Mouse (Mus musculus) bone marrow macrophage, adult 2 months (primary cell): ENCODE data around the gene Mrpl12.

ENCODE experiments used
- CTCF ChIP-seq: IDR thresholded peaks from 2 replicates; pipeline ENCODE4 v1.5.1; 2012; ENCODE audit warnings: low read depth, mild to moderate bottlenecking, low read length, moderate library complexity
- POLR2A ChIP-seq: IDR thresholded peaks from 2 replicates; pipeline ENCODE4 v1.6.1; 2012; ENCODE audit warnings: mild to moderate bottlenecking, low read depth, low read length, borderline replicate concordance

- TF ChIP-seq POLR2A (no peak), CTCF (no peak)
Observed at GRCm38 (mm10) chr11:120457772-120458751, 26.4 kb upstream of the Mrpl12 start, which contains the start of the genes Oxld1 and Ccdc137.
